Mouse (Mus musculus): Measurements from ENCODE around the gene Agpat1. TPM values are rescaled to one million over a fixed set of nuclear protein-coding genes. Genes with fewer than 3 reads are reported as not detected.

Agpat1 gene
- total RNA-seq (2023) = 10 to 100 TPM; 55.4 to 56.5 TPM

DNA sequence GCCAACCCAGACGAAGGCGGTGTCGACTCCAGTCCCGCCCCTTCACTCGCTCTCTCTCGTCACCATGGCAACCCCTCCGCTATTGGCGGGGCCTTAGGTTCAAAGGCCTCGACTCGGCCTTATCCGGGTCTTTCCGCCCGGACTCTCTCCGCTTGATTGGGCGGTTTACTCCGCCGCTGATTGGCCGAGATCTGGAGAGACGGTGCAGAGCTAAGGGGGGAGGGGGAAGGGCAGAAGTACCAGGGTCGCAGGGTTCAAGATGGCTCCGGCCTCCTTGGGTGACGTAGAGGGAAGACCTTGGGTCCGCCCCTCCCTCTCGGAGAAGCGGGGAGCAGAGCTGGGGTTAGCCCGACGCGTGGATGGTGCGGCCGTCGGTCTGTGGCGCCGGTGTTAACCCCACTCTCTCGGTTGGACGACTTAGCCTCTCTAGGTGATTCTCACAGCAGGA, at the start of gene Agpat1:
Gene Agpat1 (plus strand): TSS at position 202 of the 448 bp plus-strand sequence.

DNA sequence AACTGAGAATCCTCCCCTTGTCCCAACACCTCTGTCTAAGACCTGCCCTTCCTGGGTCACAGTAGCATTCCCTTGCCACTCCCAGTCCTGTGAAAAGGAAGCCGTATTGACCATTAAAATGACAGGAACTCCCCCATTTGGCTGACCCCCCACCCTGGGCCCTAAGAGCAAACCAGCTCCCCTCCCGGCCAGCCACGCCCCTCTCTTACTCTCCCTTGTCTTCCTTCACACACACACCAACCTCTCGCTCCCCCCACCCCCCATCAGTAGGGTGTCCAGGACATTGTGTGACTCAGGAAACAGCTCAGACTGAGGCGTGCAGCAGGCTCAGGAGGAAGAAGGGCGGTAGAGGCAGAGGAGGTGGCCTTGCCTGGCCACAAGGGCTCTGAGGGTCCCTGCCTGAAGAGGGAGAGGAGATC, 40.0 kb upstream of the Agpat1 start, which contains the start of gene Notch4:
Gene Notch4 (plus strand): TSS at position 266 of the 419 bp plus-strand sequence.

DNA sequence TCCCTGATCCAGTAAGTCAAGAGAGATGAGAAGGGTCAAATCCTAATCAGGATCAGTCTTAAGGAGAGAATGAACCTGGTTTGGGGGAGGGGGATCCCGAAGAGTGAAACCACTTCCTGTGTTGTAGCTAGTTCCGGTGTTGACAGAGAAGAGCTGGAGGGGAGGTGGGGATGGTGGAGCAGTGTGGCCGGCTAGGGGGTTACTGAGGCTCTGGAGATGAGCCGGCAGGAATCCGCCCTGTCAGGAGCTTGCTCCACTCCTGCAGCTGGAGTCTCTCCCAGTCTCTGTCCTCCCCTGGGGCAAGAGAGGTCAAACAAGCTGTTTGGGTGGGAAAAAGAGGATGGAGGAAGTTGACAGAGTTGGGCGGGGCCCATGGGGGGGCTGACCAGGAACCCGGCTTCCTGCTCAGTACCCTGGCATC, 14.4 kb upstream of the Agpat1 start, which contains the start of gene Gpsm3:
Gene Gpsm3 (plus strand): TSS at position 126 of the 421 bp plus-strand sequence.

DNA sequence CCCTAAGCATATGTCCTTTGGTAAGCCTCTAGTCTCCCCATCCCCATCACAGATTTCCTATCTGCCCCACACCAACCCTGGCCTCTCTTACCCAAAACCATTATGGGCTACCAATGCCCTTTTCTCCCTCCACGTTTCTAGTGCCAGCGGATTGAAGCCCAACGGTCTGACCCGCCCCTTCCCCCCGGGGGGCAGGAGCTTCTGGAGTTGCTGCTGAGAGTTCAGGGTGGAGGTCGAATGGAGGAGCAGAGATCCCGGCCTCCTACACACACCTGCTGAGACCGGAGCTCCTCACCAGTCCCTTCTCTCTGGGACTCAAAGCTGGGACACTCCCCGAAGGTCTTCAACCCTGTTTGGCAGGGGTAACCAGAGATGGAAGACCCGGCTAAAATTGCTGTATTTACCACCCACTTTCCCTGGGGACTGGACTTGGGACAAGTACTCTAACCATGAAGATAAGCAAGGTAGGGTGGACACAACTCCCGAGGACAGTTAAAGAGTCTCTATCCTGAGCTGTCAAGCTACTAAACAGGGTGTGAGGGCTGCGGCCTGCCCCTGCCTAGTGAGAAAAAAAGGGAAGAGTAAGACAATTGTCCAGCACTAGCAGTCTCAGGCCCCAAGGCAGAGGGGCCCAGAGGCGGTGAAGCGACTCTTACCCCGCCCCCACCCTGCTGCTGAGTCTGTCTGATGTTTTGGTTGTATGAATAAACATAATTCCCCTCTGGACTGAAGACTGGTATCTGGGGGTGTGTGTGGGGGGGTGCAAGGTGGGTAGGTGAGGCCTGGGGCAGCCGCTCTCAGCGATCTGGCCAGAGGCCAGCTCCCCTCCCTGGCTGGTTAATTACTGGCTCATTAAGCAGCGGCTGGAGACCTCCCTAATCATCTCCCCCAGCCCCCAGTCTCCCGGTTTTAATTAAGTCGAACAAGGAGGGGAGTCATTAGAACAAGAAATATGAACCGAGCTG, 12.8 kb upstream of the Agpat1 start, which contains the start of gene Pbx2:
Gene Pbx2 (plus strand): TSS at position 238 of the 965 bp plus-strand sequence.

GRCm38 (mm10) chr17:34597566-34598095, 6.4 kb upstream of the Agpat1 start, which contains the start of gene Ager:
TSS of gene Ager (plus strand) at chr17:34597862.

GRCm38 (mm10) chr17:34603375-34604060, 544 bp upstream of the Agpat1 start, which contains the start of gene Rnf5:
TSS of gene Rnf5 (minus strand) at chr17:34603690.

DNA sequence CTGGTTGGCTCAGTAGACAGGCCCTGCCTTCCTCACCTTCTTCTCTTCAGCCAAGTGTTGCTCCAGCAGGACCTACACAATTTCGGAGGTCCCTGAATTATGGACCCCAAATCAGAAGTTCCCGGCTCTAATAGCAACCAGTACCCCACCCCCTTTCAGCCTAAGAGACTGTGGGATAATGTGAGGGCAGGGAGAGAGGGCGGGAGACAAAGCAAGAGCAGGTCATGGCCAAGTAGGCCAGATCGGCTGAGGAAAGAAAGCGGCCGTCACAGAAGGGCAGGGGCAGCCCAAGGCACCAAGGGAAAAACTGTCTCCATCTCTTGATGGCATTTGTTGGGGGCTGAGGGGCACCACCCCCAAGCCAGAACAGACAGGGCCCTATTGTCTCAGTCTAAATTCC, 11.8 kb downstream of the Agpat1 start, which contains the start of gene Egfl8:
Gene Egfl8 (minus strand): TSS at position 101 of the 400 bp plus-strand sequence.

DNA sequence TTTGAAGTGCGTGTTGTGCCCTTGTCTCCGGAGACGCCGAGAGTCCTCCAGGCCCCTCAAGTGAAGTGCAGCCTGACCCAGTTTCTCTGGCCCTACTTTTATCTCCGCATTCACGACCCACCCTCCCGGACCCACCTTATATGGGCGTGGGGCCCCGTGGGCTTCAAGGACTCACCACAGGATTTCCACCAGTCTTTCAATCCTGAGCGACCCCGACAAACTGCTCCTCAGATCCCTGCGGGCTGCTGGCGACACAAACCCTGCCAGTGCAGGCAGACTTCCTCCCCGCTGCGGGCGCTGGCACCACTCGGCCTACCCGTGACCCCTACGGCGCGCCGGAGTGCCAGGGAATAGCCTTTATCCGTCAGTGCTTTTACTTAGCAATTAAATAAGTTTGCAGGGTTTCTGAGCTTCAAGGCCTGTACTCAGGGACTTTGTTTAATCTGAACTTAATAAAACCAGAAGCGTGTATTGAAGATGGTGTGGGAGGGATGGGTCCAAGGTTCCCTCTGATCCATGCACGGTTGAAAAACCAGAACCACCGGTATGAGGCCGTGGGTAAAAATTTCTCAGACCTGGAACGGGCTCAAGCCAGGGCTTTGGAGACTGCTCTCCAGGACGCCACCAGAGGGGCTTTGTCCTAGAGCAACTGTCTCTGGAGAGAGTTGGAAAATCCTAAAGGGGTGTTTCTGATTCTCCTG, 24.0 kb downstream of the Agpat1 start, which contains the start of gene Ppt2:
Gene Ppt2 (minus strand): TSS at position 568 of the 701 bp plus-strand sequence.

GRCm38 (mm10) chr17:34629221-34629751, 25.2 kb downstream of the Agpat1 start, which contains the start of gene Prrt1:
TSS of gene Prrt1 (plus strand) at chr17:34629533.

GRCm38 (mm10) chr17:34644608-34645007, 40.5 kb downstream of the Agpat1 start, which contains the start of gene Fkbpl:
TSS of gene Fkbpl (plus strand) at chr17:34644764.

GRCm38 (mm10) chr17:34646906-34647787, 43.1 kb downstream of the Agpat1 start, which contains the start of gene Atf6b:
TSS of gene Atf6b (plus strand) at chr17:34647146.

Other genes starting within 250 kb of the Agpat1 start
- 1 to 10 TPM; 2.2 to 2.3 TPM for gene Btnl2, start 249.4 kb upstream of the Agpat1 start, total RNA-seq (2023)
- gene Btnl1, start 227.1 kb upstream of the Agpat1 start, total RNA-seq (2023) = not detected
- not detected for gene BC051142, start 205.4 kb upstream of the Agpat1 start, total RNA-seq (2023)
- not detected for gene Btnl4, start 126.9 kb upstream of the Agpat1 start, total RNA-seq (2023)
- not detected for gene Btnl6, start 86.9 kb upstream of the Agpat1 start, total RNA-seq (2023)
- gene Notch4, start 40.0 kb upstream of the Agpat1 start, total RNA-seq (2023) = 1 to 10 TPM; 1.0 to 1.5 TPM
- gene Gpsm3, start 14.5 kb upstream of the Agpat1 start, total RNA-seq (2023) = 100 to 1,000 TPM; 376 to 393 TPM
- 10 to 100 TPM; 94.8 to 99.9 TPM for gene Pbx2, start 13.0 kb upstream of the Agpat1 start, total RNA-seq (2023)
- 1 to 10 TPM; 5.8 to 7.0 TPM for gene Ager, start 6.4 kb upstream of the Agpat1 start, total RNA-seq (2023)
- gene Rnf5, start 572 bp upstream of the Agpat1 start, total RNA-seq (2023) = 10 to 100 TPM; 38.2 to 39.0 TPM
- gene Egfl8, start 11.7 kb downstream of the Agpat1 start, total RNA-seq (2023) = 1 to 10 TPM; 5.0 to 5.5 TPM
- 10 to 100 TPM; 42.1 to 43.5 TPM for gene Ppt2, start 24.2 kb downstream of the Agpat1 start, total RNA-seq (2023)
- gene Prrt1, start 25.3 kb downstream of the Agpat1 start, total RNA-seq (2023) = not detected
- gene Fkbpl, start 40.5 kb downstream of the Agpat1 start, total RNA-seq (2023) = 10 to 100 TPM; 13.6 to 18.7 TPM
- gene Atf6b, start 42.9 kb downstream of the Agpat1 start, total RNA-seq (2023) = 10 to 100 TPM; 59.5 to 60.4 TPM
- gene Tnxb, start 66.3 kb downstream of the Agpat1 start, total RNA-seq (2023) = under 1 TPM; 0.04 to 0.07 TPM
- under 1 TPM; 0.29 to 0.59 TPM for gene C4b, start 139.6 kb downstream of the Agpat1 start, total RNA-seq (2023)
- not detected for gene Cyp21a1, start 200.3 kb downstream of the Agpat1 start, total RNA-seq (2023)
- 10 to 100 TPM; 34.1 to 39.4 TPM for gene Stk19, start 232.7 kb downstream of the Agpat1 start, total RNA-seq (2023)
- 10 to 100 TPM; 49.0 to 49.1 TPM for gene Dxo, start 232.8 kb downstream of the Agpat1 start, total RNA-seq (2023)
- 10 to 100 TPM; 66.2 to 72.1 TPM for gene Skiv2l, start 245.9 kb downstream of the Agpat1 start, total RNA-seq (2023)
- 10 to 100 TPM; 23.4 to 30.8 TPM for gene Nelfe, start 246.1 kb downstream of the Agpat1 start, total RNA-seq (2023)